Comparison of ENCODE assay signal across 9 mouse cellular contexts in genomic region chr15:81301193-81302070, GRCm38 (mm10). TPM values are rescaled to one million over a fixed set of nuclear protein-coding genes. Genes with fewer than 3 reads are reported as not detected.
DNase-seq lines count a peak whose midpoint lies in the region; TF ChIP-seq lines count a peak whose summit lies in the region.
"Had no signal": no experiment of that assay in that cellular context is flagged by ENCODE, and none has a peak within 500 bp of the region (broad histone marks: within the 10 kb centered on the region; RNA-seq: fewer than 3 reads in every experiment).

No protein-coding gene starts in this region.

- 59% methylated on average over 16 of the region's 16 CpGs for WGBS in lung, adult 2 months
- WGBS in spleen, adult 2 months, result 9% methylated on average over 16 of the region's 16 CpGs

- H3K4me1 ChIP-seq in ES-E14 (ENCODE audit: control insufficient read depth in 2 of 2, insufficient read depth in 2 of 2, low read length in 2 of 2, poor library complexity in 1 of 2), result peaks cover 0 to 9% of the 10 kb centered on the region in 2 experiments; a peak in 1 of 4 replicates
- H3K4me1 ChIP-seq in lung, adult 2 months (ENCODE audit: control insufficient read depth, insufficient read depth, low read length), result peaks cover 2% of the 10 kb centered on the region
- peaks cover 11% of the 10 kb centered on the region; the same call in 1 of the 2 replicates for H3K4me1 ChIP-seq in spleen, adult 2 months (ENCODE audit: control insufficient read depth, insufficient read depth, insufficient read length)

- no peak overlapping the region for H3K9ac ChIP-seq in ES-E14 (ENCODE audit: insufficient read depth, low read depth, low read length, poor library complexity, severe bottlenecking)
- H3K9ac ChIP-seq: limb, embryonic 13.5 days had no signal

- no peak for TF ChIP-seq CTCF in lung, adult 2 months (IDR thresholded peaks at IDR 0.05; ENCODE audit: insufficient read depth, low read length)
- no peak for TF ChIP-seq CTCF in spleen, adult 2 months (IDR thresholded peaks at IDR 0.05; ENCODE audit: extremely low read depth, insufficient read depth, insufficient read length, insufficient replicate concordance)

- H3K4me3 ChIP-seq in ES-E14 (ENCODE audit: insufficient read depth in 1 of 2, low read depth in 1 of 2, low read length in 2 of 2, poor library complexity in 1 of 2, severe bottlenecking in 1 of 2), result no peak overlapping the region
- H3K4me3 ChIP-seq in lung, adult 2 months (replicated peaks; ENCODE audit: extremely low read depth, low read depth, low read length), result no peak overlapping the region
- H3K4me3 ChIP-seq in spleen, adult 2 months (ENCODE audit: extremely low read depth, insufficient read depth, insufficient read length), result no peak overlapping the region
- H3K4me3 ChIP-seq: limb, embryonic 13.5 days had no signal

- H3K9me3 ChIP-seq in ES-E14 (ENCODE audit: control insufficient read depth, insufficient read depth, low read depth, low read length), result no peaks in the 10 kb centered on the region
- H3K9me3 ChIP-seq: limb, embryonic 13.5 days had no signal

- H3K27me3 ChIP-seq in spleen, adult 2 months (ENCODE audit: control insufficient read depth, insufficient read depth, low read length), result no peaks in the 10 kb centered on the region
- H3K27me3 ChIP-seq: limb, embryonic 13.5 days had no signal

- H3K27ac ChIP-seq in ES-E14 (ENCODE audit: insufficient read depth, low read depth, low read length, poor library complexity, severe bottlenecking), result no peak overlapping the region
- peak overlapping the region; percentile 31 for H3K27ac ChIP-seq in spleen, adult 2 months (ENCODE audit: insufficient read depth, low read length)
- H3K27ac ChIP-seq: limb, embryonic 13.5 days had no signal

- no peaks in the 10 kb centered on the region for H3K36me3 ChIP-seq in ES-E14 (ENCODE audit: control insufficient read depth, insufficient read depth, low read length, poor library complexity, severe bottlenecking)
- H3K36me3 ChIP-seq in spleen, adult 2 months (ENCODE audit: control insufficient read depth, insufficient read depth, low read length), result no peaks in the 10 kb centered on the region
- H3K36me3 ChIP-seq: limb, embryonic 13.5 days had no signal

- TF ChIP-seq POLR2A in lung, adult 2 months (IDR thresholded peaks at IDR 0.05; ENCODE audit: borderline replicate concordance, extremely low read depth, low read depth, low read length), result no peak
- no peak for TF ChIP-seq POLR2A in spleen, adult 2 months (IDR thresholded peaks at IDR 0.05; ENCODE audit: low read depth, low read length)

- DNase-seq in adrenal gland, postnatal 14 days, result peak; percentile 52
- DNase-seq in adrenal gland, adult 18-20 months (ENCODE audit: low spot score in 2 of 2), result no peak
- DNase-seq in ES-E14 (ENCODE audit: low read depth, low spot score), result peak; percentile 20
- peak; percentile 8 for DNase-seq in lung, adult 2 months
- peak; percentile 48 to 92 for DNase-seq in spleen, adult 2 months (ENCODE audit: low read depth in 1 of 2, low spot score in 2 of 2)
- no peak for DNase-seq in layer of hippocampus, postnatal 14 days (ENCODE audit: low spot score in 2 of 2)
- no peak for DNase-seq in frontal cortex, postnatal 14 days (ENCODE audit: low spot score in 2 of 2)
- DNase-seq in frontal cortex, postnatal 10 days (ENCODE audit: low spot score in 2 of 2), result no peak

- in situ Hi-C loops in ES-E14 (cut with MboI; ENCODE audit: low sequenced_read_pairs in 2 of 2, unreplicated experiment in 2 of 2), result no loop called here

TF ChIP-seq in ES-E14, 5 proteins besides CTCF, POLR2A, EP300 and RAD21:
- no peak for TF ChIP-seq ZC3H11A (IDR thresholded peaks at IDR 0.05; ENCODE audit: borderline replicate concordance, low read depth, low read length)
- no peak for TF ChIP-seq MAFK (IDR thresholded peaks at IDR 0.05; ENCODE audit: insufficient read depth, low read depth, low read length)
- no peak for TF ChIP-seq CHD2 (IDR thresholded peaks at IDR 0.05; ENCODE audit: low read depth, low read length)
- no peak for TF ChIP-seq ZNF384 (IDR thresholded peaks at IDR 0.05; ENCODE audit: low read depth, low read length)
- TF ChIP-seq HCFC1 (IDR thresholded peaks at IDR 0.05; ENCODE audit: borderline replicate concordance, insufficient read depth, low read length), result no peak

RNA-seq across cellular contexts. Expression of gene Slc25a17, which starts 59.2 kb away (rescaled TPM):
- 139 and 141 TPM in 2 replicates for total RNA-seq in adrenal gland, postnatal 14 days (2021)
- total RNA-seq in adrenal gland, adult 18-20 months (2021), result 100 to 1,000 TPM in 1 of 2 experiments, 10 to 100 TPM in 1; 62.3 to 108 TPM
- total RNA-seq in ES-E14 (2012; rRNA removed), result 86.3 and 94.5 TPM in 2 replicates
- 25.9 and 44.2 TPM in 2 replicates for polyA plus RNA-seq in lung, adult 2 months (2012; rRNA removed)
- 9.9 and 10.5 TPM in 2 replicates for polyA plus RNA-seq in spleen, adult 2 months (2012; rRNA removed)
- total RNA-seq in layer of hippocampus, postnatal 14 days (2021), result 10 to 100 TPM; 57.6 to 63.6 TPM

Comparison
In these comparisons a context has a peak if more than half of its experiments do, and no peak if none do; other contexts are left out.
1. DNase-seq: peak in adrenal gland, postnatal 14 days (single experiment), ES-E14 (single experiment), lung, adult 2 months (single experiment) and spleen, adult 2 months (2 of 2); none in adrenal gland, adult 18-20 months (0 of 2), layer of hippocampus, postnatal 14 days (0 of 2), frontal cortex, postnatal 14 days (0 of 2) and frontal cortex, postnatal 10 days (0 of 2).